Mouse (Mus musculus) small intestine, adult 2 months (tissue): Measurements from ENCODE around the gene Rerg. TPM values are rescaled to one million over a fixed set of nuclear protein-coding genes. Genes with fewer than 3 reads are reported as not detected.
A peak's percentile ranks its signal among the peaks of the same experiment; 100 is the strongest.

Experiments
- H3K27ac ChIP-seq: fragments of 200-500 bp; 2 replicates; pipeline ENCODE4 v1.5.1; 2012; ENCODE audit warnings: low read depth, low read length, control low read depth, inconsistent platforms; ENCODE audit not compliant: insufficient read depth
- H3K27me3 ChIP-seq: fragments of 200-500 bp; 2 replicates; pipeline ENCODE4 v1.6.1; 2012; ENCODE audit warnings: mild to moderate bottlenecking, moderate library complexity, low read length, inconsistent platforms; ENCODE audit not compliant: control insufficient read depth, insufficient read depth
- H3K36me3 ChIP-seq: fragments of 200-500 bp; 2 replicates; pipeline ENCODE4 v1.6.1; 2012; ENCODE audit warnings: mild to moderate bottlenecking, low read length, control low read depth, inconsistent platforms; ENCODE audit not compliant: control insufficient read depth, insufficient read depth
- H3K4me1 ChIP-seq: fragments of 200-500 bp; 2 replicates; pipeline ENCODE4 v1.6.1; 2012; ENCODE audit warnings: low read length, inconsistent platforms, mixed read lengths; ENCODE audit not compliant: control insufficient read depth, insufficient read depth, insufficient read length
- H3K4me3 ChIP-seq: fragments of 200-500 bp; 2 replicates; pipeline ENCODE4 v1.5.1; 2012; ENCODE audit warnings: low read depth, mild to moderate bottlenecking, control low read depth, inconsistent platforms, low read length, moderate library complexity
- CTCF ChIP-seq: fragments of 200-500 bp; IDR thresholded peaks from 2 replicates; pipeline ENCODE4 v1.5.1; 2012; ENCODE audit warnings: low read depth, mild to moderate bottlenecking, control low read depth, inconsistent platforms, low read length, moderate library complexity, mixed read lengths; ENCODE audit not compliant: insufficient replicate concordance, insufficient read length; ENCODE audit errors: extremely low read depth
- POLR2A ChIP-seq: fragments of 200-500 bp; IDR thresholded peaks from 2 replicates; pipeline ENCODE4 v1.6.1; 2012; ENCODE audit warnings: low read depth, mild to moderate bottlenecking, control low read depth, inconsistent platforms, low read length, moderate library complexity
- WGBS: fragments of 180-500 bp; shearing (Covaris S2); methylation state at CpG from one replicate; pipeline ENCODE4 v1.1.7; 2018; 5-methylcytosine and 5-hydroxymethylcytosine counted together
- polyA plus RNA-seq: library from polyadenylated mRNA; depleted of rRNA; stranded (reverse); fragments of >200 nt; gene quantifications from 2 replicates; pipeline ENCODE4 v1.2.3, GENCODE M21; 2012

Gene Rerg
- polyA plus RNA-seq, 1 experiment = 3.4 TPM

DNA sequence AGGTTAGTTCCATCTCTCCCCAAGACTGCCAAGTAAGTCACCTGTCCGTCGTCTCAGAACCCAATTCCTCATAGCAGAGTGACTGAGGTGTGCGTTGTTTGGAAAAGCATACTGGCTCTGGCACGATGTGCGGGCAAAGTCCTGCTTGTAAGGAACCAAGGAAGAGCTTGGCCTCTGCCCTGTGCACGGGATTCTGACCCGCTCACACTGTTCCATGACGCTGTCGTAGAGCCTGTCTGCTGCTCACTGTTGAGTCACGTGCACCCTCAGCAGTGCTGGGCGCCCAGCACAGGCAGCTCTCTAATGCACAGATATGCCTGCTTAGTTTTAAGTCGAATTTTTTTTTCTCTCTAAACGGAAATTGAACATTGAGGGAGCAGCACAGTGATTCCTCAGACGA, 17.3 kb downstream of the Rerg start:
- no peak overlapping the region for H3K4me3 ChIP-seq
- H3K27ac ChIP-seq = no peak overlapping the region
- 43% methylated on average over 14 of the region's 14 CpGs for WGBS
- H3K4me1 ChIP-seq = peaks cover 4% of the 10 kb centered on the region; the same call in 1 of the 2 replicates
- TF ChIP-seq CTCF = no peak
- no peak for TF ChIP-seq POLR2A
- no peaks in the 10 kb centered on the region for H3K36me3 ChIP-seq
- H3K27me3 ChIP-seq = no peaks in the 10 kb centered on the region

DNA sequence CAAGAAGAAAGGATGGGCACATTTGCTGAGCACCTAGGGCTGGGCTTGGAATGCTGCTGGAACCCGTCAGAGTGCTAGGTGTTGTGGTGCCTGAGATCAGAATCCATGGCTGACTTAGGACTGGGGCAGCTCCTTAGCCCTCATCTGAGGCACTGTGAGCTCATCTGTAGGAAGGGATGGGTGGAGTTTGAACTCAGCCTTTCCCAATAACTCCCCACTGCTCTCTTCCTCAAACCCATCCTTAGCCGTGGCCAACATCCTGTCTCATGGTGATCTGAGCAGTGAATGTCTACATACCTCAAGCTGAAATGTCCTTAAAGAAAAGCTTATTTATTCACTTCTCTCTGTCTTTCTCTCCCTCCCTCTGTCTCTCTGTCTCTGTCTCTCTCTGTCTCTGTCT, 19.3 kb downstream of the Rerg start:
- Histone ChIP-seq H3K27me3 (no peaks in the 10 kb centered on the region), H3K36me3 (no peaks in the 10 kb centered on the region), H3K4me3 (no peak overlapping the region), H3K4me1 (peaks cover 4% of the 10 kb centered on the region; the same call in 1 of the 2 replicates), H3K27ac (no peak overlapping the region)
- TF ChIP-seq CTCF (no peak), POLR2A (no peak)
- WGBS = 83% methylated on average over 2 of the region's 2 CpGs

DNA sequence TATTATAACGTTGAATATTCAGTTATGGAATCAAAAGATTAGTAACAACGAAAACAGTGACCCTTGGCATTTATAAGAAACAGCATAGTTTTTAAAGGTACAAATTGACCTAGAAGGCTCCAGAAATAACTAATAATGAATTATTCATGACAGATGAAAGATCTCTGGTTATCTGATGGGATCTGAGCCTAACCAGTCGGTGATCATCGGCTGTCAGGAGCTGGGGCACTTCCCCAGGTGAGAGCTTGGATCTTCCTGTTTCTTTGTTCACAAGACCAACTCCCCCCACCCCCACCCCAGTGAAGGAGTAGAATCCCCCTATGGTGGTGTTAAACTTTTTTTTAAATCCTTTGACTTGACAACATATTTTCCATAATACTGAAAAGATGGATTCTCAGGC, 20.5 kb downstream of the Rerg start:
- Histone ChIP-seq H3K27ac (no peak overlapping the region), H3K27me3 (no peaks in the 10 kb centered on the region), H3K36me3 (no peaks in the 10 kb centered on the region), H3K4me1 (peaks cover 4% of the 10 kb centered on the region; the same call in 1 of the 2 replicates), H3K4me3 (no peak overlapping the region)
- 49% methylated on average over 4 of the region's 4 CpGs for WGBS
- no peak for TF ChIP-seq POLR2A
- TF ChIP-seq CTCF = no peak

DNA sequence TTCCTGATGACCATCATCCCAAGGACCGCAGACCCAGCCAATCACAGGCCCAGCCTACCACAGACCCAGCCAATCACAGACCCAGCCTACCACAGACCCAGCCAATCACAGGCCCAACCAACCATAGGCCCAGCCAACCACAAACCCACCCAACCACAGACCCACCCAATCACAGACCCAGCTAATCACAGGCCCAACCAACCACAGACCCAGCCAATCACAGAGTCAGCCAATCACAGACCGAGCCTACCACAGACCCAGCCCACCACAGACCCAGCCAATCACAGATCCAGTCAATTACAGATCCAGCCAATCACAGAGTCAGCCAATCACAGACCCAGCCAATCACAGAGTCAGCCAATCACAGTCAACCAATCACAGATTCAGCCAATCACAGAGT, 23.4 kb downstream of the Rerg start:
- Histone ChIP-seq H3K4me3 (no peak overlapping the region), H3K27ac (no peak overlapping the region), H3K36me3 (no peaks in the 10 kb centered on the region), H3K27me3 (no peaks in the 10 kb centered on the region), H3K4me1 (no peaks in the 10 kb centered on the region)
- TF ChIP-seq CTCF (no peak), POLR2A (no peak)
- WGBS = 96% methylated on average over 2 of the region's 2 CpGs

DNA sequence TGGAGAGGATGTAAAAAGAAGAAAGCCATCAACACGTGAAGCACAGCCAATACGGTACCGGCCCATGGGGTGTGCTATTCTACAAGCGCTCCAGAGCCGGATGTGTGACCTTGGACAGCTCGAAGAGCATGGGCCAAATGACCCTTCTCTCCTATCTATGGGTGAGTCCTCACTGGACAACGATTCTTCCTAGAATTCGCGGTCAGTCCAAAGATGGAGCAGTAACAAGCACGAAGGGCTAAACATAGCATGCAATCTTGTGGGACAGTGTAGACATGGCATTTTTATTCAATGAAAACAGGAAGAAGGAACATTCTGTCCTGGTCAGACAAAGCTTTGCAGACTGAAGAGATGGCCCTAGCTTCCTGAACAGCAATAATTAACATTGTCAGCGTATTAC, 24.7 kb downstream of the Rerg start:
- Histone ChIP-seq H3K36me3 (no peaks in the 10 kb centered on the region), H3K4me3 (no peak overlapping the region), H3K4me1 (no peaks in the 10 kb centered on the region), H3K27ac (0 out of 2 replicates have a peak overlapping the region, but pooled peaks have one; percentile 16), H3K27me3 (no peaks in the 10 kb centered on the region)
- 79% methylated on average over 11 of the region's 11 CpGs for WGBS
- TF ChIP-seq POLR2A (no peak), CTCF (no peak)

DNA sequence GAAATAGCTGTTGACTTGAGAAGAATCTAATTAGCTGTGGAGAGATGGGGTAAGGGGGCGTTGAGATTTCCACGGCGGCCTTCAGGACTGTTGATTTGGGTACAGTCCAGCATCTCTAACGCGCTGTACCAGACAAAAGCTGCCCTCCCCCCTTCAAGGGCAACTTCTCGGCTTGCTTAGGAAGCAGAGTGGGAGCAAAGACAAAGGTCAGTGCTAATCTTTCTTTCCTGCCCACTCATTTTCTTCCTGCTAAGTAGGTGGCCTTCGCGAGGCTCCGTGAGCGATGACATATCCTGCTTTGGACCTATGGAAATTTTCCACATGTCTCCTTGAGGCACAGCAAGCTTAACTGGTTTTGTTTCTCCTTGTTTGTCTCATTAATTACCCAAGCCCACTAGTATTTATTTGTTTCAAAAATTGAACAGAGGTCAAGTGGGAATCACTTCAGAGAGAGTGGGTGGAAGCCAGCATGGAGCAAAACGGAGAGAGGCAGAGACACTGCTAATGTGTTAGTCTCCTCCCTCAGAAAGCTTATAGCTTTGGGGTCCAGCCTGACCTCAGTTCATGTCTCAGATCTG, 25.2 kb downstream of the Rerg start:
- H3K4me1 ChIP-seq = no peaks in the 10 kb centered on the region
- H3K36me3 ChIP-seq = no peaks in the 10 kb centered on the region
- 50% methylated on average over 11 of the region's 11 CpGs for WGBS
- H3K4me3 ChIP-seq = no peak overlapping the region
- TF ChIP-seq CTCF (no peak), POLR2A (no peak)
- 0 out of 2 replicates have a peak overlapping the region, but pooled peaks have one; percentile 16 for H3K27ac ChIP-seq
- no peaks in the 10 kb centered on the region for H3K27me3 ChIP-seq

DNA sequence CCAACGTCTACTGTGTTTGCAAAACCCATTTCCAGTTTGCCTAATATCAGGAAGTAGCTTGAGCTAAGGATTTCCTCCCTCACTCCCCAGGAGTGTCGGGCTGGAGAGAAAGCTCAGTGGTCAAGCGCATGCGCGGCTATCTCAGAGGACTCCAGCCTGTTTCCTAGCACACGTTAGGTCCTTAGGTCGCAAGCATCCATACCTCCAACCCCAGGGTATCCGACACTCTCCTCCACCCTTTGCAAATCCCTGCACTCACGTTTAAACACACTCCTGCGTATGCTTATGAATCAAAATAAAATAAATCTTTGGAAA, 25.8 kb downstream of the Rerg start:
- no peaks in the 10 kb centered on the region for H3K4me1 ChIP-seq
- H3K27me3 ChIP-seq = no peaks in the 10 kb centered on the region
- no peaks in the 10 kb centered on the region for H3K36me3 ChIP-seq
- WGBS = 78% methylated on average over 10 of the region's 10 CpGs
- H3K4me3 ChIP-seq = no peak overlapping the region
- TF ChIP-seq CTCF = no peak
- TF ChIP-seq POLR2A = no peak
- H3K27ac ChIP-seq = no peak overlapping the region

DNA sequence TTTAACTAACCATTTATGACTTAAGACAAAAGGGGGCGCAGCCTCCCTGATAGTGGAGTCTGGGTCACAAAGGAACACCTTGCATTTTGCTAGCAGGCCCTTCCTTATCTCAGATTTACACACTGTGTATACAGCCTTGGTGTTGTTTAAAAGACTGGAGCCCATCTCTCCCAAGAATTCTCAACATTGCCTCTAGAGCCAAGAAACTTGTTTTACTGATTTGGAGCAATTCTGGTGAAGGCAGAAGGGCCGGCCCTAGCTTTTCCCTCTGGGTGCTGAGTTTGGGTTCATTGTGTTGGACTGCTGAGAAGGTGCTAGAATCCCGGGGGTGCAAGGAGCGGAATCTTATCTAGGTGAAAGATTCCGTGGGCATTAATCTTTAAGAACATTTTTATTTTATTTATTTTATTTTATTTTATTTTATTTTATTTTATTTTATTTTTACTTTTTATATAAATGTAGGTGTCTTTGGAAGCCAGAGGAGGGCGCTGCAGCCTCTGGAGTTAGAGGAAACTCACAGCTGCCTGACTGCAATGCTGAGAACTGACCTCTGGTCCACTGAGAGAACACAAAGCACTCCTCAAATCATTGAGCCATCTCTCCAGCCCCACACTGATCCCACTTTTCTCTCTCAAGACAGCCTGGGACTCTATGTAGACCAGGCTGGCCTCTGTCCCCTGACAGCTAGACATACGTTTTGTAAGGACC, 26.3 kb downstream of the Rerg start:
- Histone ChIP-seq H3K27me3 (no peaks in the 10 kb centered on the region), H3K4me3 (no peak overlapping the region), H3K27ac (no peak overlapping the region), H3K4me1 (no peaks in the 10 kb centered on the region), H3K36me3 (no peaks in the 10 kb centered on the region)
- TF ChIP-seq CTCF (no peak), POLR2A (no peak)
- WGBS = 69% methylated on average over 7 of the region's 7 CpGs
